Mouse (Mus musculus) MEL (cell line): ENCODE data around the gene Prrc2b. TPM values are rescaled to one million over a fixed set of nuclear protein-coding genes. Genes with fewer than 3 reads are reported as not detected.

Source experiments
- DNase-seq: peaks from one replicate; pipeline ENCODE4 v3.0.0; 2011; ENCODE audit warnings: low read depth, low spot score
- H3K27ac ChIP-seq: 2 replicates; pipeline ENCODE4 v1.5.1; 2012; ENCODE audit warnings: low read depth, mild to moderate bottlenecking, control low read depth, low read length, moderate library complexity; ENCODE audit not compliant: control insufficient read depth
- H3K27me3 ChIP-seq, 2 experiments: fragments of 150-350 bp in 1 of 2; sonication (generic) in 1 of 2; 2 replicates each; pipeline ENCODE4 v1.6.1; 2012; ENCODE audit warnings: low read length in 2 of 2, mild to moderate bottlenecking in 2 of 2, improper control_type of control experiment in 1 of 2, moderate library complexity in 1 of 2; ENCODE audit not compliant: insufficient read depth in 2 of 2, control insufficient read depth in 1 of 2
- H3K36me3 ChIP-seq, 2 experiments: 2 replicates each; pipeline ENCODE4 v1.6.1; 2012 to 2014; ENCODE audit warnings: low read length in 2 of 2, improper control_type of control experiment in 1 of 2, inconsistent platforms in 1 of 2, mild to moderate bottlenecking in 1 of 2; ENCODE audit not compliant: insufficient read depth in 2 of 2, control insufficient read depth in 1 of 2
- H3K4me1 ChIP-seq, 2 experiments: fragments of 150-350 bp in 1 of 2; sonication (generic) in 1 of 2; 2 replicates each; pipeline ENCODE4 v1.6.1; 2012; ENCODE audit warnings: low read length in 2 of 2, improper control_type of control experiment in 1 of 2, mild to moderate bottlenecking in 1 of 2; ENCODE audit not compliant: insufficient read depth in 2 of 2, control insufficient read depth in 1 of 2
- H3K4me3 ChIP-seq, 2 experiments: fragments of 150-350 bp in 1 of 2; sonication (generic) in 1 of 2; 2 replicates each; pipeline ENCODE4 v1.5.1; 2012; ENCODE audit warnings: low read depth in 2 of 2, low read length in 2 of 2, mild to moderate bottlenecking in 2 of 2, moderate library complexity in 2 of 2, control low read depth in 1 of 2, improper control_type of control experiment in 1 of 2; ENCODE audit not compliant: control insufficient read depth in 1 of 2, insufficient read depth in 1 of 2
- H3K79me2 ChIP-seq: 2 replicates; pipeline ENCODE4 v1.6.1; 2012; ENCODE audit warnings: mild to moderate bottlenecking, low read length, moderate library complexity; ENCODE audit not compliant: control insufficient read depth, poor library complexity, insufficient read depth
- H3K9ac ChIP-seq: 2 replicates; pipeline ENCODE4 v1.6.1; 2012; ENCODE audit warnings: low read depth, mild to moderate bottlenecking, control low read depth, low read length, moderate library complexity; ENCODE audit not compliant: control insufficient read depth, poor library complexity, severe bottlenecking
- H3K9me3 ChIP-seq: fragments of 150-350 bp; sonication (generic); replicated peaks from 2 replicates; pipeline ENCODE4 v1.6.1; 2012; ENCODE audit warnings: mild to moderate bottlenecking, low read length, improper control_type of control experiment, moderate library complexity; ENCODE audit not compliant: insufficient read depth
- CHD2 ChIP-seq: IDR thresholded peaks from 2 replicates; pipeline ENCODE4 v1.6.1; 2011; ENCODE audit warnings: low read length, improper control_type of control experiment
- CTCF ChIP-seq, 3 experiments: IDR thresholded peaks in 2 of 3; conservative IDR thresholded peaks in 1 of 3; 2 replicates each; pipeline ENCODE4 v1.5.1; 2011 to 2012; ENCODE audit warnings: low read length in 3 of 3, low read depth in 2 of 3, mild to moderate bottlenecking in 2 of 3, improper control_type of control experiment in 1 of 3, inconsistent platforms in 1 of 3, mixed read lengths in 1 of 3, moderate library complexity in 1 of 3; ENCODE audit not compliant: control insufficient read depth in 1 of 3, insufficient read depth in 1 of 3, poor library complexity in 1 of 3, severe bottlenecking in 1 of 3
- ELF1 ChIP-seq: IDR thresholded peaks from 2 replicates; pipeline ENCODE4 v1.6.1; 2014; ENCODE audit warnings: low read depth, mild to moderate bottlenecking, inconsistent platforms, low read length, improper control_type of control experiment, moderate library complexity
- ETS1 ChIP-seq: IDR thresholded peaks from 2 replicates; pipeline ENCODE4 v1.6.1; 2012; ENCODE audit warnings: low read depth, mild to moderate bottlenecking, inconsistent platforms, low read length, improper control_type of control experiment, moderate library complexity
- GABPA ChIP-seq: IDR thresholded peaks from 2 replicates; pipeline ENCODE4 v1.6.1; 2012; ENCODE audit warnings: low read depth, mild to moderate bottlenecking, inconsistent platforms, low read length, improper control_type of control experiment, moderate library complexity
- HCFC1 ChIP-seq: IDR thresholded peaks from 2 replicates; pipeline ENCODE4 v1.6.1; 2012; ENCODE audit warnings: low read depth, mild to moderate bottlenecking, inconsistent platforms, low read length, improper control_type of control experiment, moderate library complexity
- KAT2A ChIP-seq: conservative IDR thresholded peaks from 2 replicates; pipeline ENCODE4 v1.6.1; 2012; ENCODE audit warnings: low read depth, low read length, improper control_type of control experiment, inconsistent platforms
- MAFK ChIP-seq: IDR thresholded peaks from 2 replicates; pipeline ENCODE4 v1.6.1; 2011; ENCODE audit warnings: low read depth, mild to moderate bottlenecking, low read length, improper control_type of control experiment, borderline replicate concordance
- MAX ChIP-seq: IDR thresholded peaks from 2 replicates; pipeline ENCODE4 v1.6.1; 2011; ENCODE audit warnings: low read length, improper control_type of control experiment
- MAZ ChIP-seq: IDR thresholded peaks from 2 replicates; pipeline ENCODE4 v1.6.1; 2012; ENCODE audit warnings: low read depth, mild to moderate bottlenecking, inconsistent platforms, low read length, improper control_type of control experiment
- NRF1 ChIP-seq: IDR thresholded peaks from 2 replicates; pipeline ENCODE4 v1.6.1; 2014; ENCODE audit warnings: low read depth, mild to moderate bottlenecking, inconsistent platforms, low read length, improper control_type of control experiment, moderate library complexity; ENCODE audit not compliant: poor library complexity, insufficient read depth, severe bottlenecking
- POLR2AphosphoS5 ChIP-seq: IDR thresholded peaks from 2 replicates; pipeline ENCODE4 v1.6.1; 2012; ENCODE audit warnings: low read depth, borderline replicate concordance, mild to moderate bottlenecking, inconsistent platforms, low read length, moderate library complexity, mixed read lengths
- RAD21 ChIP-seq: IDR thresholded peaks from 2 replicates; pipeline ENCODE4 v1.6.1; 2011; ENCODE audit warnings: mild to moderate bottlenecking, low read depth, low read length, improper control_type of control experiment
- SMC3 ChIP-seq: IDR thresholded peaks from 2 replicates; pipeline ENCODE4 v1.6.1; 2011; ENCODE audit warnings: low read depth, low read length, improper control_type of control experiment
- USF1 ChIP-seq: IDR thresholded peaks from 2 replicates; pipeline ENCODE4 v1.6.1; 2014; ENCODE audit warnings: low read depth, mild to moderate bottlenecking, inconsistent platforms, low read length, improper control_type of control experiment, moderate library complexity
- ZMIZ1 ChIP-seq: IDR thresholded peaks from 2 replicates; pipeline ENCODE4 v1.6.1; 2012; ENCODE audit warnings: low read depth, mild to moderate bottlenecking, inconsistent platforms, low read length, improper control_type of control experiment, moderate library complexity
- polyA plus RNA-seq, 2 experiments: library from polyadenylated mRNA; stranded (reverse) in 1 of 2; unstranded in 1 of 2; fragments of >175 nt in 1 of 2; fragments of >200 nt in 1 of 2; gene quantifications; 2 replicates each; pipeline versions ENCODE4 v1.2.1 to v1.2.4; 2012; ENCODE audit warnings: low replicate concordance in 2 of 2, low read depth in 1 of 2; ENCODE audit not compliant: insufficient read length in 2 of 2, insufficient read depth in 1 of 2, missing spikeins in 1 of 2
- total RNA-seq: library from RNA; depleted of rRNA; stranded (reverse); fragments of 300-350 nt; gene quantifications from 2 replicates; pipeline ENCODE4 v1.2.3, GENCODE M21; 2012

The Prrc2b gene
- total and polyA plus RNA-seq, 3 experiments = 14.8 to 42.9 (median 42.2) TPM

DNA sequence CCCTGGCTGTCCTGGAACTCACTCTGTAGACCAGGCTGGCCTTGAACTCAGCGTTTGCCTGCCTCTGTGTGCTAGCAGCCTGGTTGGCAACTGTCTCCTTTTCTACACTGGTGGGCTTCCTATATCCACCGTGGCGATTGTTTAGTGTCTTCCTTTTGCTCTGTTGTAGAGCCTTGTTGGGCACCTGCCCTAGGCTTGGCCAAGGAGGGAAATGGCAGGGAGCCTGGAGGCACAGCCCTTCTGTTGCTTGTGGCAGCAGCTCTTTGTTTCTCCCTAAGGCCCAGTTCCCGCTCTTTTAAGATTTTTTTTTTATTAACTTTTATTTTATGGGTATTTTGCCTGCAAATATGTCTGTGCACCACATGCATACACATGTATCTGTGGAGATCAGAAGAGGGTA, 49.2 kb downstream of the Prrc2b start (continued):
- TF ChIP-seq KAT2A = no peak

DNA sequence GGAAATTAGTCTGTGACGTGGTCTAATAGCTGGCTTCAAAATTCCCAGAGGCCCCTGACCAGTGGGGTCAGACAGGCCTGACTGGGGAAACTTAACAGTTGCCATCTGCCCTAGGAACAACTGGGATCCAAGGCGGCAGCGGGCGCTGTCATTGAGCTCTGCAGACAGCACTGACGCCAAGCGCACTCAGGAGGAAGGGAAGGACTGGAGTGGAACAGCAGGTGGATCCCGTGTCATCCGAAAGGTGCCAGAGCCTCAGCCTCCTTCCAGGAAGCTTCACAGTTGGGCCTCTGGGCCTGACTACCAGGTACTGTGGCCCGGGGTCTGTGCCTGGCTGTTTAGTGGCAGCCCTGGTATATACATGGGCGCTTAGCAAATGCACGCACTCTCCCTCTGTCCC, 49.8 kb downstream of the Prrc2b start:
- no peaks in the 10 kb centered on the region for H3K27me3 ChIP-seq
- H3K36me3 ChIP-seq = peaks cover 0 to 17% of the 10 kb centered on the region in 2 experiments; a peak in 2 of 4 replicates
- DNase-seq = no peak
- no peaks in the 10 kb centered on the region for H3K9me3 ChIP-seq
- no peak overlapping the region for H3K9ac ChIP-seq
- no peaks in the 10 kb centered on the region for H3K4me1 ChIP-seq
- H3K27ac ChIP-seq = no peak overlapping the region
- no peaks in the 10 kb centered on the region for H3K79me2 ChIP-seq
- H3K4me3 ChIP-seq = no peak overlapping the region
- TF ChIP-seq NRF1 (no peak), MAX (no peak), ETS1 (no peak), ZMIZ1 (no peak), SMC3 (no peak), MAZ (no peak), MAFK (no peak), HCFC1 (no peak), RAD21 (no peak), CHD2 (no peak), GABPA (no peak), USF1 (no peak), POLR2AphosphoS5 (no peak), CTCF (IDR thresholded peaks at IDR 0.05 in 2 of 3, conservative IDR thresholded peaks at IDR 0.05 in 1 of 3; ENCODE audit: control insufficient read depth in 1 of 3, insufficient read depth in 1 of 3, low read depth in 2 of 3, low read length in 3 of 3, poor library complexity in 1 of 3, severe bottlenecking in 1 of 3) (no peak)
- TF ChIP-seq, all 39 proteins: peak for 0

DNA sequence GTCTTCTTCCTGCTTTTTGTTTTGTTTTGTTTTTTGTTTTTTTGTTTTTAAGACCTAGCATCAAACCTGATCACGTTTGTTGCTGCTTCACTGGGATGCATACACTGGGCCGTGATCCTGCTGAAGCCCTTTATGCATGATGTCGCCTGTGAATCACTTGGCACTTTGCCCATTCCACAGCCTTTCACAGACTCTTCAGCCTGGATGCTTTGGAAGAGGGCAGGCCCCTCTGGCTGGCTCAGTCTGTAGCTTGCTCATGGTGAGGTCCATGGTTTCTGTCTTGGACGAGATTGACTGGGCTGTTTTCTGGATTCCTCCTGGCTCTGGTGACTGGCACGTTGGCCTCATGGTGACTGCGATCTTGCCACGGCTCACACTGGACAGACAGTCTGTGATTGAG, 50.6 kb downstream of the Prrc2b start:
- H3K9ac ChIP-seq = no peak overlapping the region
- H3K27ac ChIP-seq = no peak overlapping the region
- H3K79me2 ChIP-seq = no peaks in the 10 kb centered on the region
- H3K9me3 ChIP-seq = no peaks in the 10 kb centered on the region
- no peaks in the 10 kb centered on the region for H3K27me3 ChIP-seq
- DNase-seq = peak; percentile 24
- peaks cover 0 to 13% of the 10 kb centered on the region in 2 experiments; a peak in 2 of 4 replicates for H3K36me3 ChIP-seq
- no peaks in the 10 kb centered on the region for H3K4me1 ChIP-seq
- no peak for TF ChIP-seq ELF1
- H3K4me3 ChIP-seq = no peak overlapping the region
